Mouse (Mus musculus) olfactory bulb, adult 2 months (tissue): ENCODE data around the gene Sv2c. TPM values are rescaled to one million over a fixed set of nuclear protein-coding genes. Genes with fewer than 3 reads are reported as not detected.

ENCODE experiments used
- H3K27ac ChIP-seq: fragments of 200-500 bp; 2 replicates; pipeline ENCODE4 v1.5.1; 2012; ENCODE audit warnings: low read depth, low read length; ENCODE audit not compliant: insufficient read depth
- H3K4me1 ChIP-seq: fragments of 200-500 bp; 2 replicates; pipeline ENCODE4 v1.6.1; 2012; ENCODE audit warnings: low read length; ENCODE audit not compliant: control insufficient read depth, insufficient read depth
- H3K4me3 ChIP-seq: fragments of 200-500 bp; 2 replicates; pipeline ENCODE4 v1.5.1; 2012; ENCODE audit warnings: mild to moderate bottlenecking, low read depth, low read length, moderate library complexity; ENCODE audit not compliant: insufficient read depth
- CTCF ChIP-seq: fragments of 200-500 bp; IDR thresholded peaks from 2 replicates; pipeline ENCODE4 v1.5.1; 2012; ENCODE audit warnings: low read depth, mild to moderate bottlenecking, low read length, moderate library complexity; ENCODE audit not compliant: insufficient read depth
- POLR2A ChIP-seq: fragments of 200-500 bp; IDR thresholded peaks from 2 replicates; pipeline ENCODE4 v1.6.1; 2012; ENCODE audit warnings: mild to moderate bottlenecking, low read depth, low read length, moderate library complexity; ENCODE audit not compliant: insufficient read depth
- WGBS: fragments of 180-500 bp; shearing (Covaris S2); methylation state at CpG from one replicate; pipeline ENCODE4 v1.1.7; 2018; 5-methylcytosine and 5-hydroxymethylcytosine counted together
- polyA plus RNA-seq: library from polyadenylated mRNA; stranded (reverse); fragments of >200 nt; gene quantifications from 2 replicates; pipeline ENCODE4 v1.2.4, GENCODE M21; 2012; ENCODE audit warnings: low replicate concordance; ENCODE audit not compliant: missing spikeins, insufficient read depth, insufficient read length

Gene Sv2c
- polyA plus RNA-seq, 1 experiment, result not detected

DNA sequence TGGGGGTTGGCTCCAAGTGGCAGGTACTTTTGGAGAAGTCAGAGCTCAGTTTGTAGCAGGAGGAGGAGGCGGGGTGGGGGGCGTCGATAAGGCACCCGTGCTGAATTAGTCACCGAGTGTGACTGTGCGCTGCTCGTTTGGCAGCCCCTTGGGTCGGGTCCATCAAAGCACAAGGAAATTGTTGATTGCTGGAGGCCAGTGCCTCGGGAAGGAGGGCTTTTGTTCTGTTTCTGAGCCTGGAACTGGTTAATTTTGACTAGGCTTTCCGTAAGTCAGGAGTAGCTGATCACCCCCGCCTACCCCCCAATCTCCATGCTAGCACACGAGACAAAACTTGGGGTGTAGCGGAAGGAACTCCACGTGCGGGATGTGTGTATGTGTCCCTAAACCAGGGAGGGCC, 456 bp upstream of the Sv2c start:
- WGBS, result 2% methylated on average over 15 of the region's 15 CpGs
- H3K4me1 ChIP-seq, result no peaks in the 10 kb centered on the region; the same call in 1 of the 2 replicates
- TF ChIP-seq CTCF, result no peak
- no peak for TF ChIP-seq POLR2A
- H3K27ac ChIP-seq, result no peak overlapping the region
- H3K4me3 ChIP-seq, result peak overlapping the region; percentile 52

DNA sequence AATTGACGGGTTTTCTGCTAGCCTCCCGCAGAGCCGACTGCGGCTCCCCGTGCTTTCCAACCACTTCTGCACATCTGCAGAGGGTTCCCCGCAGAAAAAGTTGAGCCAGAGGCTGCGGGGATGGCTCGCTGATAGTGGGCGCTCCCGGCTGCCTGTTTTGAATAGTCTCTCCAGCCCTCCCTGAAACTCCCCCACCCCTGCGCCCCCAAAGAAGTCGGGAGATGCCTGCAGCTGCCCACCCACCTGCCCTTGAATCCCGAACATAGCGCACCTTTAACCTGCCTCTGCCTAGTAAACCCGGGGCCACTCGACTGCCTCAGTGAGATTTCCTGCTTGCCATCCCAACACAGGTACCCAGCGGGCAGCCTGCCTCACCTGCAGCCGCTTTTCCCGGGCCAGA, 466 bp downstream of the Sv2c start:
- H3K4me3 ChIP-seq, result peak overlapping the region; percentile 52
- TF ChIP-seq POLR2A (0 out of 2 replicates have a peak, but pooled peaks have one; percentile 6), CTCF (no peak)
- 1% methylated on average over 19 of the region's 19 CpGs for WGBS
- H3K4me1 ChIP-seq, result peaks cover 3% of the 10 kb centered on the region
- peak overlapping the region; percentile 63; the same call in 1 of the 2 replicates for H3K27ac ChIP-seq

DNA sequence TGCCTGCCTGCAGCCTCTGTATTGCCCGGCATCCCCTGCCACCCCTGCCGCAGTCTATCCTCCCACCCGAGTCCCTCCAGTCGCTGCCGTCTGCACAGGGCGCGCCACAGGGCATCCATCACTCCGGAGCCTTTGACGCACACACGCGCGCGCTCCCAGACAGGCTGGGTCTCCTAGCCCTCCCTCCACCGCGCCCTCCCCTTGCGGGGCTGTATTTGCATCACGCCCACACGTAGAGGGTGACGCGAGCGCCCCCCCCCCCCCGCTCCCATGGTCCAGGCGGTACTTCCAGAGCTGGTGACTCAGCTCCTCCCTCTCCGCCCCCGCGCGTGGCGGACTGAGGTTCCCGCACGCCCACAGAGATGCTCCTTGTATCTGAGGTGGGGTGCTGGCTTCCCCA, 1.3 kb downstream of the Sv2c start:
- TF ChIP-seq POLR2A (no peak), CTCF (no peak)
- Histone ChIP-seq H3K27ac (peak overlapping the region; percentile 63), H3K4me1 (peaks cover 3% of the 10 kb centered on the region), H3K4me3 (peak overlapping the region; percentile 52)
- WGBS, result under 1% methylated on average over 30 of the region's 30 CpGs

DNA sequence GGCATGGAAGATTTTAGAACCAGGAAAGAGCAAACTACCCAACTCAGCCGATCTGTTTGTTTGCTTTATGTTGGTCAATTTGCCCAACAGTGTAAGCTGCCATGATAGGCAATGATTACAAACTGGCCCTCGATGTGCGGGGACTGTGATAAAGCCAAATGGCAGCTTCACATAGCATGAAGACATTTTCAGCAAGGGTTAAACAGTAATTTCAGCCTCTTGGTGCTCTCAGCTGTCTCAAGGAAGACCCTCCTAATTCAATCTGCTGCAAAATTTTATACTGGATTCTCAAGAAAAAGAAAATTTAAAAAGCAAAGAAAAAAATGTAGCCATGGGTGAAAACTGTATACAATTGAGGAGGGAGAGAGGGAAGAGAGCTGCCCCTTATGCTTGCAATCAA, 3.3 kb downstream of the Sv2c start:
- peaks cover 3% of the 10 kb centered on the region for H3K4me1 ChIP-seq
- no peak for TF ChIP-seq CTCF
- TF ChIP-seq POLR2A, result no peak
- WGBS, result 89% methylated on average over 3 of the region's 3 CpGs
- H3K27ac ChIP-seq, result no peak overlapping the region
- no peak overlapping the region for H3K4me3 ChIP-seq

DNA sequence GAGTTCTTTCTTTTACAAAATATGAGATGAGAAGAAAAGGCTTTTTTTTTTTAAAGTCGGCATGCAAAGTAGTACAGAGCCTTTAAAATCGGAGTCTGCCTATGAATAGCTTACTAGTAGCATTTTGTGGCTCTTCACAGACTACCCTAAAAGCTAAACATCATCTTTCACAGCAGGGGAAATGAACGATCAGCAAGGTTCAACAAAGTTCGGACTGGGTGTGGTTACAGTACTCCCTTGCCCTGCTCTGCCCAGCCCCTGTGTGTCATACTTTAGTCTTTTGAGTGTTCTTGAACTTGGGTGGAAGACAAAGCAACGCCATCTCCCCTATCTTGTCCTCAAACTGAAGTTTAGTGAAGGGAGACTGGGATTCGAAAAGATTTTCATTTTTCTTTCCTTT, 5.7 kb downstream of the Sv2c start:
- TF ChIP-seq CTCF (no peak), POLR2A (no peak)
- WGBS, result 79% methylated on average over 6 of the region's 6 CpGs
- H3K4me3 ChIP-seq, result no peak overlapping the region
- H3K4me1 ChIP-seq, result peaks cover 3% of the 10 kb centered on the region
- no peak overlapping the region for H3K27ac ChIP-seq

DNA sequence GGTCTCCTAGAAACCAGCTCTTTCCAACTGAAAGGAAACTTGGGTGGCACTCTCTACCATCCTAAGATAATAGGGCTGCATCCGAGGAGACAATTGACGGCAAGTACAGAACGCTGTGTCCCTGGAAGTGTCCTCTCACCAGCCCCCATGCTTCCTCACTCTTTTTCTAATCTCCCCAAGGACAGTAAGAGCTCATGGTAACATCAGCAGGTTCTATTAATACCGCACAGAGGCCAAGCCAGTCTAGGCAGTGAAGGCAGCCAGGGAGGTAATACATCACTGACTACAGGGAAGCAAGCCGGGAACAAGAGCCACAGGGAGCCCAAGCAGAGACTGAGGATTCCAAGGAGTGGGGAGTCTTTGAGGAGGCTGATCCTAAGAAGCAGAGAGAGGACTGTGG, 7.4 kb downstream of the Sv2c start:
- TF ChIP-seq POLR2A (no peak), CTCF (no peak)
- Histone ChIP-seq H3K27ac (no peak overlapping the region), H3K4me1 (peaks cover 3% of the 10 kb centered on the region), H3K4me3 (no peak overlapping the region)
- WGBS, result 78% methylated on average over 5 of the region's 5 CpGs

DNA sequence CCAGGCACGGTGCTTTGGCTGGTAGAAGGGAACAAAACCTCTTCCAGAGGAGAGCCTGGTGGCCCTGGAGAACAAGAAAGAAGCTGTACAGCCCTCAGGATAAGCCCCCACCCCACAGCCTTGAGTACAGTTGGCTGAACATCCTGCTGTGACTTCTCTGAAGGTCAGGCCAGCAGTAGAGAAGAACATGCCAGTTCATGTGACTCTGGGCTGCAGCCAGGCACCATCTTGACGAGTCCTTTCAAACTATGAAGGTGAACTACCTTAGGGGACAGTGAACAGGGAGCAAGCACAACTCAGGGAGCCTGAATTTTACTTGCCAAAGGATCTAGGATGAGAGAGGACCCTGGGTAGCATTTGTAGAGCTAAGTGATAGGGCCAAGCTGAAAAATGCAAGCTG, 19.7 kb downstream of the Sv2c start:
- Histone ChIP-seq H3K27ac (no peak overlapping the region), H3K4me3 (no peak overlapping the region), H3K4me1 (no peaks in the 10 kb centered on the region)
- TF ChIP-seq POLR2A, result no peak
- TF ChIP-seq CTCF, result no peak
- 85% methylated on average over 2 of the region's 2 CpGs for WGBS

DNA sequence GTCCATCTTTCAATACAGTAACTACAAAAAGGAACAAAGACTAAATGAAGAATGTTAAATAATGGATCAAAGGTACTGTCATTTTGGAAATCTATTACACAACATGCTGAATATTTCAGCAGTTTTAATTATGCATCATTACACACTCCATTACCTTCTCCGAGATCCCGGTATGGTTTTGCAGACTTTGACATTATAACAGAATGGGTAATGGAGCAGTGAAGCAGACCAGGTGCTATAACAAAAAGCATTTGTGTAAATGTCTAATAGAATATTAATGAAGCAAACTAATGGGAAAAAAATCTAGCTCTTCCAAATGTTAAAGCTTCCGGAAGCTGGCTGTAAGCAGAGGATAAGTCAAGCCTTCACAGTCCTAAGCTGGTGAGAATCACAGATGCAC, 21.6 kb downstream of the Sv2c start:
- no peak overlapping the region for H3K4me3 ChIP-seq
- H3K4me1 ChIP-seq, result no peaks in the 10 kb centered on the region
- 72% methylated on average over 3 of the region's 3 CpGs for WGBS
- H3K27ac ChIP-seq, result no peak overlapping the region
- TF ChIP-seq CTCF, result no peak
- no peak for TF ChIP-seq POLR2A

DNA sequence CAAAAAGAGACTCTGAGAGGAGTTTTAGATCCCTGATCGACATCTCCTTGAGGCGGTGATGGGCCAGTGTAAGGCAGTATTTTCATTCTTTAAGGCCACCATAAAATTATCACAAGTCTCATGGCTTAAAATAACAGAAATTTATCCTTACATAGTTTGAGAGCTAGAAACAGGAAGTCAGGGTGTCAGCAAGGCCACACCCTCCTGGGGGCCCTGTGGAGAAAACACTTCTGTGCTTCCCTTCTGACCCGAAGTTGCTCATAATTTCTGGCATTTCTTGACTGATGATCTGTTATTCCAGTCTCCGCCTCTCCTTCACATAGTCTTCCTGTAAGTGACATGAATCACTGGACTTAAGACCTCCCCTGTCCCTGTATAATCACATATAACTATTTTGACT, 26.0 kb downstream of the Sv2c start:
- no peaks in the 10 kb centered on the region for H3K4me1 ChIP-seq
- no peak for TF ChIP-seq CTCF
- no peak for TF ChIP-seq POLR2A
- WGBS, result 88% methylated on average over 4 of the region's 4 CpGs
- H3K27ac ChIP-seq, result no peak overlapping the region
- no peak overlapping the region for H3K4me3 ChIP-seq

DNA sequence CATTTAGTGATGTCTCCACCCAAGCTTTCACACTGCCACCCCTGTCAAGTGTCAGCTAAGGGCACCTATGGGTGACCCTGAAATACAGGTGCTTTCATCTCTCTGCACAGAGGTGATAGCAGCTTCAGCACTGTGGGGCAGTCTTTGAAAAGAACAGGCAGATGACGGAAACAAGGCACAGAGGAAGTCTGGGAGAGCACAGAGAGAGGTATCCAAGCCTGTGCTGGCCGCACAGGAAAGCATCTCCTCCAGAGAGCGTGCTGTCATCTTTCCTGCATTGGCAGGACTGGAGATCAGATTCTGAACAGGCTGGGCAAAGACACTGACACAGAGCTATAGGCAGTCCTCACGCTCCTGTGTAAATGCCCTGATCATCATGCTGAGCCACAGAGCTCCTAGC, 41.4 kb downstream of the Sv2c start:
- no peak for TF ChIP-seq CTCF
- TF ChIP-seq POLR2A, result no peak
- no peak overlapping the region for H3K27ac ChIP-seq
- 90% methylated on average over 4 of the region's 4 CpGs for WGBS
- no peak overlapping the region for H3K4me3 ChIP-seq
- no peaks in the 10 kb centered on the region for H3K4me1 ChIP-seq
